Mouse (Mus musculus) lung, embryonic 14.5 days (tissue): ENCODE results near the gene Nhsl1. TPM values are rescaled to one million over a fixed set of nuclear protein-coding genes. Genes with fewer than 3 reads are reported as not detected.
A peak's percentile ranks its signal among the peaks of the same experiment; 100 is the strongest.

Experiments
- ATAC-seq: fragments of 200-750 bp; cut with Nextera tagmentation; 2 replicates; pipeline ENCODE4 v1.8.0; 2017; ENCODE audit warnings: mild to moderate bottlenecking, moderate TSS enrichment, moderate library complexity; ENCODE audit not compliant: insufficient read depth
- DNase-seq: peaks from one replicate; pipeline ENCODE4 v3.0.0-alpha.2; 2015
- H3K27ac ChIP-seq: fragments of 300-500 bp; sonication (generic); 2 replicates; pipeline ENCODE4 v1.5.1; 2014; ENCODE audit warnings: low read depth, mild to moderate bottlenecking, moderate library complexity
- H3K27me3 ChIP-seq: fragments of 300-500 bp; sonication (generic); 2 replicates; pipeline ENCODE4 v1.6.1; 2014; ENCODE audit warnings: low read length, control low read depth; ENCODE audit not compliant: insufficient read depth
- H3K36me3 ChIP-seq: fragments of 300-500 bp; sonication (generic); 2 replicates; pipeline ENCODE4 v1.6.1; 2014; ENCODE audit warnings: control low read depth; ENCODE audit not compliant: insufficient read depth
- H3K4me1 ChIP-seq: fragments of 300-500 bp; sonication (generic); 2 replicates; pipeline ENCODE4 v1.6.1; 2014; ENCODE audit warnings: antibody characterized with exemption, control low read depth; ENCODE audit not compliant: insufficient read depth
- H3K4me2 ChIP-seq: fragments of 300-500 bp; sonication (generic); 2 replicates; pipeline ENCODE4 v1.6.1; 2014; ENCODE audit warnings: mild to moderate bottlenecking
- H3K4me3 ChIP-seq: fragments of 300-500 bp; sonication (generic); 2 replicates; pipeline ENCODE4 v1.5.1; 2014; ENCODE audit warnings: low read depth, low read length
- H3K9ac ChIP-seq: fragments of 300-500 bp; sonication (generic); 2 replicates; pipeline ENCODE4 v1.6.1; 2014
- H3K9me3 ChIP-seq: fragments of 300-500 bp; sonication (generic); 2 replicates; pipeline ENCODE4 v1.6.1; 2016; ENCODE audit warnings: low read depth, low read length, control low read depth
- CTCF ChIP-seq: IDR thresholded peaks from 2 replicates; pipeline ENCODE4 v1.5.1; 2016; ENCODE audit warnings: antibody characterized with exemption, low read depth
- WGBS: fragments of 180-500 bp; shearing (Covaris S2); extraction: QIAGEN DNeasy Blood & Tissue Kit; methylation state at CpG from one replicate; pipeline ENCODE4 v1.1.7; 2014; 5-methylcytosine and 5-hydroxymethylcytosine counted together
- polyA plus RNA-seq: library from polyadenylated mRNA; unstranded; fragments of >200 nt; fragmentation: Nextera tagmentation; extraction: Ambion mirVana; gene quantifications from 2 replicates; pipeline ENCODE4 v1.2.1, GENCODE M21; 2014

Nhsl1 gene
- polyA plus RNA-seq, 1 experiment from 2014 or later = 5.5 TPM

- Histone ChIP-seq H3K4me2 (no peak overlapping the region), H3K4me3 (no peak overlapping the region), H3K4me1 (no peaks in the 10 kb centered on the region), H3K9ac (no peak overlapping the region), H3K27me3 (no peaks in the 10 kb centered on the region), H3K27ac (no peak overlapping the region), H3K9me3 (no peaks in the 10 kb centered on the region), H3K36me3 (no peaks in the 10 kb centered on the region)
- ATAC-seq (no peak), DNase-seq (no peak)
- 63% methylated on average over 3 of the region's 3 CpGs for WGBS
- TF ChIP-seq CTCF = no peak
These were observed 56.5 kb downstream of the Nhsl1 start for GRCm38 (mm10) chr10:18375301-18375700.

GRCm38 (mm10) chr10:18384766-18385165, 66.0 kb downstream of the Nhsl1 start:
- Histone ChIP-seq H3K4me2 (no peak overlapping the region), H3K9me3 (no peaks in the 10 kb centered on the region), H3K4me1 (no peaks in the 10 kb centered on the region), H3K27ac (no peak overlapping the region), H3K9ac (no peak overlapping the region), H3K4me3 (no peak overlapping the region), H3K27me3 (no peaks in the 10 kb centered on the region), H3K36me3 (no peaks in the 10 kb centered on the region)
- 59% methylated on average over 2 of the region's 2 CpGs for WGBS
- DNase-seq = no peak
- no peak for ATAC-seq
- TF ChIP-seq CTCF = no peak

GRCm38 (mm10) chr10:18386224-18386623, 67.4 kb downstream of the Nhsl1 start:
- no peaks in the 10 kb centered on the region for H3K36me3 ChIP-seq
- no peaks in the 10 kb centered on the region for H3K4me1 ChIP-seq
- no peak for ATAC-seq
- no peak overlapping the region for H3K4me2 ChIP-seq
- H3K27me3 ChIP-seq = no peaks in the 10 kb centered on the region
- no peak overlapping the region for H3K9ac ChIP-seq
- no peak overlapping the region for H3K27ac ChIP-seq
- WGBS = 42% methylated on average over 7 of the region's 7 CpGs
- DNase-seq = no peak
- H3K4me3 ChIP-seq = no peak overlapping the region
- no peaks in the 10 kb centered on the region for H3K9me3 ChIP-seq
- TF ChIP-seq CTCF = no peak

GRCm38 (mm10) chr10:18388784-18389575, 70.2 kb downstream of the Nhsl1 start:
- WGBS = 33% methylated on average over 10 of the region's 10 CpGs
- 0 out of 2 replicates have a peak overlapping the region, but pooled peaks have one; percentile 18 for H3K4me2 ChIP-seq
- peak; percentile 82 for ATAC-seq
- no peak overlapping the region for H3K9ac ChIP-seq
- H3K4me3 ChIP-seq = no peak overlapping the region
- H3K4me1 ChIP-seq = no peaks in the 10 kb centered on the region
- no peaks in the 10 kb centered on the region for H3K27me3 ChIP-seq
- H3K36me3 ChIP-seq = no peaks in the 10 kb centered on the region
- H3K9me3 ChIP-seq = no peaks in the 10 kb centered on the region
- no peak overlapping the region for H3K27ac ChIP-seq
- peak; percentile 93 for DNase-seq
- TF ChIP-seq CTCF = peak; percentile 86

- H3K27me3 ChIP-seq = no peaks in the 10 kb centered on the region
- DNase-seq (no peak), ATAC-seq (no peak)
- H3K27ac ChIP-seq = no peak overlapping the region
- H3K4me2 ChIP-seq = no peak overlapping the region
- H3K9me3 ChIP-seq = no peaks in the 10 kb centered on the region
- 80% methylated on average over 15 of the region's 15 CpGs for WGBS
- H3K4me3 ChIP-seq = no peak overlapping the region
- H3K36me3 ChIP-seq = no peaks in the 10 kb centered on the region
- no peaks in the 10 kb centered on the region for H3K4me1 ChIP-seq
- no peak for TF ChIP-seq CTCF
- H3K9ac ChIP-seq = no peak overlapping the region
These were observed 71.2 kb downstream of the Nhsl1 start for GRCm38 (mm10) chr10:18390004-18390403.

GRCm38 (mm10) chr10:18391608-18392007, 72.8 kb downstream of the Nhsl1 start:
- H3K4me3 ChIP-seq = no peak overlapping the region
- WGBS = 37% methylated on average over 5 of the region's 5 CpGs
- peak; percentile 74 for TF ChIP-seq CTCF
- no peaks in the 10 kb centered on the region for H3K36me3 ChIP-seq
- no peak overlapping the region for H3K27ac ChIP-seq
- no peak for ATAC-seq
- H3K9ac ChIP-seq = no peak overlapping the region
- H3K4me2 ChIP-seq = no peak overlapping the region
- peak; percentile 81 for DNase-seq
- H3K4me1 ChIP-seq = no peaks in the 10 kb centered on the region
- no peaks in the 10 kb centered on the region for H3K27me3 ChIP-seq
- no peaks in the 10 kb centered on the region for H3K9me3 ChIP-seq

- no peak overlapping the region for H3K9ac ChIP-seq
- no peak overlapping the region for H3K4me2 ChIP-seq
- TF ChIP-seq CTCF = no peak
- no peak overlapping the region for H3K4me3 ChIP-seq
- DNase-seq (no peak), ATAC-seq (no peak)
- H3K9me3 ChIP-seq = no peaks in the 10 kb centered on the region
- no peaks in the 10 kb centered on the region for H3K27me3 ChIP-seq
- 69% methylated on average over 6 of the region's 6 CpGs for WGBS
- no peaks in the 10 kb centered on the region for H3K36me3 ChIP-seq
- H3K4me1 ChIP-seq = no peaks in the 10 kb centered on the region
- no peak overlapping the region for H3K27ac ChIP-seq
These were observed 73.5 kb downstream of the Nhsl1 start for GRCm38 (mm10) chr10:18392268-18392667.
